Mouse (Mus musculus) liver, adult 10 weeks (tissue): ENCODE measurements around the gene Kif1a. TPM values are rescaled to one million over a fixed set of nuclear protein-coding genes. Genes with fewer than 3 reads are reported as not detected.

Experiments used
- polyA plus RNA-seq: library from polyadenylated mRNA; stranded (reverse); fragments of 350-450 nt; fragmentation: Illumina TruSeq; extraction: RNeasy Lipid Tissue Mini Kit (QIAGEN cat#74804); gene quantifications from one replicate; pipeline ENCODE4 v1.2.3, GENCODE M21; 2014; ENCODE audit warnings: low read depth, low replicate concordance

Gene Kif1a
- polyA plus RNA-seq, result 0.05 TPM

GRCm38 (mm10) chr1:93101571-93102061 lies at the start of gene Kif1a:
Gene Kif1a (minus strand): TSS chr1:93101951.

GRCm38 (mm10) chr1:93135036-93135526 lies 33.3 kb upstream of the Kif1a start, which contains the start of gene Agxt:
Gene Agxt (plus strand): TSS chr1:93135240.

DNA sequence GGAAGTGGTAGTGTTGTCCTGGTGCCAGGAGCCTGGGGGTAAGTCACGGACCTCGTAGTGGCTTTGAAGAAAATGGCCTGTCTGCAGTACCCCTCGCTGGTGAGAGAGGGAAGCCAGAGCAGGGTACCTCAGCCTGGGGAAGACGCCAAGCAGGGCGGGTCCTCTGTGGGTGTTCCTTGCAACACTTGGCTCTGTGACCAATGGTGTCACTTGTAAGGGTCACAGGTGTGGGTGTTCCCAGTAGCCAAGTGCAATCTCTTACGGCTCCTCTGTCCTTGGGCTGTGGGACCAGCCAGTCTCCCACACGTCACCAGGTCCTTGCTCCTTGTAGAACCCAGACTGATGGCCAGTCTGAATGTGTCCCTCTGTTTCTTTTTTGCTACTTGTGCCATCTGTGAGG lies 95.7 kb downstream of the Kif1a start, which contains the start of gene Aqp12:
Gene Aqp12, plus strand, starts transcription at position 274 of the 400 bp plus-strand sequence.

Other genes starting within 250 kb of the Kif1a start
- not detected for gene Ankmy1, start 199.0 kb downstream of the Kif1a start, polyA plus RNA-seq
- 3.8 TPM for gene Dusp28, start 195.0 kb downstream of the Kif1a start, polyA plus RNA-seq
- gene Rnpepl1, start 191.2 kb downstream of the Kif1a start, polyA plus RNA-seq, result 7.7 TPM
- 4.3 TPM for gene Capn10, start 167.6 kb downstream of the Kif1a start, polyA plus RNA-seq
- gene Gpr35, start 151.1 kb downstream of the Kif1a start, polyA plus RNA-seq, result 0.16 TPM
- not detected for gene Aqp12, start 95.6 kb downstream of the Kif1a start, polyA plus RNA-seq
- gene Agxt, start 33.3 kb upstream of the Kif1a start, polyA plus RNA-seq, result 60.3 TPM
- not detected for gene 2310007B03Rik, start 59.0 kb upstream of the Kif1a start, polyA plus RNA-seq
- gene Crocc2, start 66.8 kb upstream of the Kif1a start, polyA plus RNA-seq, result not detected
- gene Sned1, start 133.9 kb upstream of the Kif1a start, polyA plus RNA-seq, result 6.9 TPM
- 16.7 TPM for gene Mterf4, start 204.0 kb upstream of the Kif1a start, polyA plus RNA-seq
- gene Ppp1r7, start 240.9 kb upstream of the Kif1a start, polyA plus RNA-seq, result 60.3 TPM
- 0.29 TPM for gene Pask, start 241.5 kb upstream of the Kif1a start, polyA plus RNA-seq